Mouse (Mus musculus) effector memory CD4-positive, alpha-beta T cell, adult 7 months (primary cell): ENCODE data around the gene H2-T3. TPM values are rescaled to one million over a fixed set of nuclear protein-coding genes. Genes with fewer than 3 reads are reported as not detected.

Experiments used
- polyA plus RNA-seq: library from polyadenylated mRNA; unstranded; fragments of 100-300 nt; shearing (Covaris generic); gene quantifications from one replicate; pipeline ENCODE4 v1.2.1, GENCODE M21; 2017

Gene H2-T3
- 0.96 TPM for polyA plus RNA-seq

DNA sequence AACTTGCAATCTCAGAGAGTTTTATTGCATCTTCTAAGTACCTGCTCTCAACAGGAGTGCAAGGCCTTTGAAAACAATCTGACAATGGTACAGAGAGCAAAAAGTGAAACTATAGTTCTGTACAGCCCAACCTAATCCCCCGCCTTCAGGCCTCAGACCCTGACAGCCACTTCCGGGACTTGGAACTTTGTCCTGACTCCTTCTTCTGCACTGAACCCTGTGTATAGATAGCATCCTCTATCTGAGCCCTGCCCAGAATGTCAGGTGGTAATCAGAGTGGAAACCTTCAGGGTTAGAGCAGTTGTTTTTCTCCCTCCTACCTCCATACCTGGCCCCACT is at the start of gene H2-T3:
TSS of gene H2-T3 (minus strand) at position 119 of the 339 bp plus-strand sequence.

GRCm38 (mm10) chr17:36168039-36168652 is 21.9 kb downstream of the H2-T3 start, which contains the start of gene Gm8909:
TSS of gene Gm8909 (minus strand) at chr17:36168537.

Other genes starting within 250 kb of the H2-T3 start
- gene Abcf1, start 220.5 kb downstream of the H2-T3 start, polyA plus RNA-seq: 138 TPM
- gene Gnl1, start 210.4 kb downstream of the H2-T3 start, polyA plus RNA-seq: 69.5 TPM
- 27.8 TPM for gene Prr3, start 210.1 kb downstream of the H2-T3 start, polyA plus RNA-seq
- gene H2-T24, start 169.7 kb downstream of the H2-T3 start, polyA plus RNA-seq: 7.9 TPM
- 468 TPM for gene H2-T23, start 157.4 kb downstream of the H2-T3 start, polyA plus RNA-seq
- 180 TPM for gene H2-T22, start 147.5 kb downstream of the H2-T3 start, polyA plus RNA-seq
- 0.69 TPM for gene Gm6034, start 147.3 kb downstream of the H2-T3 start, polyA plus RNA-seq
- gene Gm11127, start 131.9 kb downstream of the H2-T3 start, polyA plus RNA-seq: not detected
- 1.3 TPM for gene Gm19684, start 68.6 kb downstream of the H2-T3 start, polyA plus RNA-seq
- not detected for gene Gm7030, start 60.9 kb downstream of the H2-T3 start, polyA plus RNA-seq
- gene Gm8909, start 21.8 kb downstream of the H2-T3 start, polyA plus RNA-seq: 12.2 TPM
- 122 TPM for gene Rpp21, start 67.8 kb upstream of the H2-T3 start, polyA plus RNA-seq
- gene Trim39, start 82.0 kb upstream of the H2-T3 start, polyA plus RNA-seq: 47.1 TPM
- not detected for gene H2-M10.2, start 96.2 kb upstream of the H2-T3 start, polyA plus RNA-seq
- gene H2-M10.1, start 135.9 kb upstream of the H2-T3 start, polyA plus RNA-seq: not detected
- gene H2-M10.3, start 178.1 kb upstream of the H2-T3 start, polyA plus RNA-seq: not detected